Mouse (Mus musculus) layer of hippocampus, adult 6 months (tissue): ENCODE measurements around the gene 4930578G10Rik. TPM values are rescaled to one million over a fixed set of nuclear protein-coding genes. Genes with fewer than 3 reads are reported as not detected.

Source experiments
- long read RNA-seq, 2 experiments: library from polyadenylated mRNA; unstranded; transcript quantifications; one replicate each; pipeline ENCODE4 v2.0.0; 2019 to 2020
- polyA plus RNA-seq: library from polyadenylated mRNA; unstranded; fragments of <200 nt; fragmentation: Nextera tagmentation; gene quantifications from 2 replicates; pipeline ENCODE4 v1.2.3, GENCODE M21; 2021

4930578G10Rik gene
- not detected in 2 replicates for polyA plus RNA-seq
- long read RNA-seq, experiment 1, partial matches to known transcripts = 0 of 6 reads
- long read RNA-seq, experiment 1, other reads (novel, unspliced or antisense) = 6 of 6 reads
- long read RNA-seq, experiment 2, partial matches to known transcripts = 3 of 22 reads
- long read RNA-seq, experiment 2, other reads (novel, unspliced or antisense) = 19 of 22 reads

DNA sequence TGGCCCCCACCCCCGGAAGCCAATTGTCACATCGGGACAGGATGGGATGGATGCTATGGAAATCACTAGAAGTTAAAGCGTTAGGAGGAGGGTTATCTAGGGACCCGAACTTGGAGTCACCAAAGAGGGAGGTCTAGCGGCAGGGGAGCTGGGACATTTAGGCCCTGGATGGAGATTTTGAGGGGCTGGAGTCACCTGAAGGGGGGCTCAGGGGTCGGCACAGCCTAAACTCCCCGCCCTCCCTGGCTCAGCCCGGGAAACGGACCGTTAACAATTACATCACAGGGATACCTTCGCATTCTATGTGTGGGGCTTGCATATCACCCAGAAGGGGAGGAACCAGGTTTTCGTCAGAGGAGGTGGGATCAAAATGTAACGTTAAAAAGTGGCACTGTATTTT, at the start of gene 4930578G10Rik:
TSS of gene 4930578G10Rik (plus strand) at position 301 of the 400 bp plus-strand sequence.

GRCm38 (mm10) chr4:42756477-42756876, 21.1 kb downstream of the 4930578G10Rik start, which contains the start of gene Ccl19:
Ccl19 (minus strand) TSS chr4:42756577.

GRCm38 (mm10) chr4:42773893-42774292, 38.5 kb downstream of the 4930578G10Rik start, which contains the start of gene Ccl21a:
Ccl21a (minus strand) TSS chr4:42773993.

DNA sequence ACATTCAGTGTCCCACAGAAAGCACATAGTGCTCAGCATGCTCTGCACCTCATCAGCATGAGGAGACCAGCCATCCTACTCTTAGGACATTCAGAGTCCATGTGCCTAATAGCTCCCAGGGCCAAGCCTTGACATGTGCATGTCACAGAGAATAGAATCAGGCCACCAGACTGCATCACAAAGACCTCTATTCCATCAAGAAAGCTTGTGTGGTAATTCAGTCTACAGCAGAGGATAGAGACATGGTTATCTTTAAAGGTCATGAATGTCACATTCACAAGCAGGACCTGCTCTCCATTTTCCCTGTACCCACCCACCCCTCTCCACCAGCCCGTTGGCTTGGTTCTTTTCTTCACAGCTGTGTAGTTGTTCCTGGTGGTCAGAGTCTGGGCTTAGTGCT, 118.4 kb downstream of the 4930578G10Rik start, which contains the start of gene Fam205a1:
TSS of gene Fam205a1 (minus strand) at position 101 of the 400 bp plus-strand sequence.

GRCm38 (mm10) chr4:42856671-42857070, 121.3 kb downstream of the 4930578G10Rik start, which contains the start of gene Gm12394:
Gm12394 (minus strand) TSS chr4:42856771.

GRCm38 (mm10) chr4:42874134-42874533, 138.8 kb downstream of the 4930578G10Rik start, which contains the start of gene Fam205c:
Fam205c (minus strand) TSS chr4:42874234.

Other genes with a start within 250 kb of the 4930578G10Rik start
- gene Fam205a2, start 207.4 kb upstream of the 4930578G10Rik start, polyA plus RNA-seq = 0.31 TPM in 1 of 2 replicates, not detected in the other
- not detected in 2 replicates for gene Gm10591, start 123.3 kb upstream of the 4930578G10Rik start, polyA plus RNA-seq
- gene Gm2564, start 105.8 kb upstream of the 4930578G10Rik start, polyA plus RNA-seq = 0.55 and 0.89 TPM in 2 replicates
- gene Ccl27b, start 80.3 kb upstream of the 4930578G10Rik start, polyA plus RNA-seq = not detected in 2 replicates
- 0.44 and 0.49 TPM in 2 replicates for gene Il11ra2, start 73.7 kb upstream of the 4930578G10Rik start, polyA plus RNA-seq
- 1.3 and 1.5 TPM in 2 replicates for gene Ccl19, start 21.0 kb downstream of the 4930578G10Rik start, polyA plus RNA-seq
- gene Ccl21a, start 38.4 kb downstream of the 4930578G10Rik start, polyA plus RNA-seq = 0.19 and 0.38 TPM in 2 replicates
- 0.04 TPM in 1 of 2 replicates, not detected in the other for gene Fam205a1, start 118.3 kb downstream of the 4930578G10Rik start, polyA plus RNA-seq
- gene Gm12394, start 121.2 kb downstream of the 4930578G10Rik start, polyA plus RNA-seq = 0.64 TPM in 2 replicates
- 1.2 and 1.3 TPM in 2 replicates for gene Fam205c, start 138.7 kb downstream of the 4930578G10Rik start, polyA plus RNA-seq
- 32.3 and 41.2 TPM in 2 replicates for gene Phf24, start 181.1 kb downstream of the 4930578G10Rik start, polyA plus RNA-seq
- 27.5 and 37.2 TPM in 2 replicates for gene Dnajb5, start 214.3 kb downstream of the 4930578G10Rik start, polyA plus RNA-seq
- gene 1700022I11Rik, start 234.1 kb downstream of the 4930578G10Rik start, polyA plus RNA-seq = 0.15 and 0.26 TPM in 2 replicates